Mouse (Mus musculus) layer of hippocampus, adult 9-10 months (tissue): ENCODE results near the gene Cacnb2.

Experiments used
- DNase-seq: peaks from one replicate; pipeline ENCODE4 v3.0.0; 2022; ENCODE audit warnings: low spot score

The Cacnb2 gene

GRCm38 (mm10) chr2:14602788-14603187 lies at the start of gene Cacnb2:
Gene Cacnb2, plus strand, starts transcription at chr2:14603088.
- DNase-seq = no peak

DNA sequence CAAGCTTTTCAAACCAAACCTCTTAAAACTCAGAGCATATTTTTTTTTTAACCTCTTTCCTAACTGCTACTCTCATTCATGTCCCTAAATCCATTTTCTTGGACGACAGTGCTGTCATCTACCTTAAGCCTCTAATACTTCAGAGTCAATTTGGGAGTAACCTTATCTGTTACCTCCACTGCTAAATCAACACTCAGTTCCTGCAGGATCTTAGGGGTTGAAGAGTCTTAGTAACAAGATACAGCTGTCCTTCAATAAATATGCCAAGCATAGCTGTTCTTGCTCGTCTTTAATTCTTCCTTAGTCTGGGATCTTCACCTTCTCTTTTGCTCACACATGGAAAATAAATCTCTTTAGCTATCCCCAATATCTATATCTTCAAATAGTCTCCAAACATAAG lies 34.9 kb upstream of the Cacnb2 start:
- no peak for DNase-seq

- DNase-seq = no peak
These were observed 31.6 kb upstream of the Cacnb2 start for GRCm38 (mm10) chr2:14571300-14571699.

- DNase-seq = no peak
These were observed 13.3 kb upstream of the Cacnb2 start for GRCm38 (mm10) chr2:14589541-14589940.

- DNase-seq = no peak
These were observed 4.9 kb upstream of the Cacnb2 start for GRCm38 (mm10) chr2:14597909-14598563.

DNA sequence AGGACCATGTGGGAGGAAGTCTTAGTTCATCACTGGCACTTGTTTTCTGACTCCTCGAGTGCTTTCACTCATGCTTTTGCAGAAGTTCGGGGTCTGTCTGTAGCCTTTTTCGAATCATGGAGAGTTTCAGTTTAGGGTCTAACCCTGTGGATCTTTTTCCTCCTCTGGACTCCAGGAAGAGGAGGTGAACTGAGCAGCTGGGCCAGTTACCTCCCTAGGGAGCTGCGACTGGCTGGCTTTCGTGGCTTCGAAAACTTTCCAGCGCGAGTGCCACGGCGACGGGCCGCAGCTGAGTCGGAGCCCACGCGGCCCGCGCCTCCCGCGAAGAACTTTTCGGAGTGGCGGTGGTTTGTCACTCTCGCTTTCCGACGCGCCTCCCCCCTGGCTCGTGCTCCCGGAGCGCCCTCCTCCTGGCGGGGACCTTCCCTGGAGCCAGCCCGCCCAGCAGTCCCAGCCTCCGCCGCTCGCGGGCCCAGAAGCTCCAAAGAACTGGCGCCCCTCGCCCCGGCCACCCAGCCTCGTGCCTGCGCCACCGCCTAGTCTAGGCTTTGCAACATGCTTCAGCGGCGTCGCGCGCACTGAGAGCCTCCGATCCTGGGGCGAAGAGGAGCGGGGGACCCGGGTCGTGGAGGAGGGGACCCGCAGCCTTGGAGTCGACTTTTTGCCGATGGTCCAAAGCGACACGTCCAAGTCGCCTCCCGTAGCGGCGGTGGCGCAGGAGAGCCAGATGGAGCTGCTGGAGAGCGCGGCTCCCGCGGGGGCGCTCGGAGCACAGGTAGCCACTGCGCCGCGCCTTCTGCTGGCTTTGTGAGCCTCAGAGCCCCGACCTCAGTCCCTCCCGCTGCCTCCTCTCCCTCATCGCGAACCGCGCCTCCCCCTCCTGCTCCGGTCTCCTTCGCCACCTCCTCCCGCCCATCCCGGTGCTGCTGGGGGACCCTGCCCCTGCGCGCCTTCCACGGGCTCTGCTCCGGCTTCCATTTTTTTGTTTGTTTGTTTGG lies 1.2 kb downstream of the Cacnb2 start:
- DNase-seq = no peak

DNA sequence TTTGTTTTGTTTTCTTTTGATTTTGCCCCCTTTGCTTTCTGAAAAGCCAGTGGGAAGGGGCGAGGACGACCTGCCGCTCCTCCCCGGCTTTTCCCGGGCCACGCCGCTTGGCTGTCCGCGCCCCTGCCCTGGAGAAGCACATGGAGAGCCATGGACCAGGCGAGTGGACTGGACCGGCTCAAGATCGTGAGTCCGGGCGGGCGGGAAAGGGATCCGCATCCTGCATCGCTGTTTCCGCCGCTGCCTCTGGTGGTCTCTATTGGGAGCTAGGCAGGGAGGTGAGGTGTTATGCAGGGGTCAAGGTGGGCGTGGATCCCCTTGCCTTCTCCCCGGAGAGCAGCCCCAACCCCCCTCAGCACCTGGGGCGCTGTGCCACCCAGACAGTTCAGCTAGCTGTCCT lies 1.9 kb downstream of the Cacnb2 start:
- DNase-seq = no peak

GRCm38 (mm10) chr2:14605207-14605606 lies 2.3 kb downstream of the Cacnb2 start:
- DNase-seq = no peak

- no peak for DNase-seq
These were observed 5.7 kb downstream of the Cacnb2 start for GRCm38 (mm10) chr2:14608606-14609005.

DNA sequence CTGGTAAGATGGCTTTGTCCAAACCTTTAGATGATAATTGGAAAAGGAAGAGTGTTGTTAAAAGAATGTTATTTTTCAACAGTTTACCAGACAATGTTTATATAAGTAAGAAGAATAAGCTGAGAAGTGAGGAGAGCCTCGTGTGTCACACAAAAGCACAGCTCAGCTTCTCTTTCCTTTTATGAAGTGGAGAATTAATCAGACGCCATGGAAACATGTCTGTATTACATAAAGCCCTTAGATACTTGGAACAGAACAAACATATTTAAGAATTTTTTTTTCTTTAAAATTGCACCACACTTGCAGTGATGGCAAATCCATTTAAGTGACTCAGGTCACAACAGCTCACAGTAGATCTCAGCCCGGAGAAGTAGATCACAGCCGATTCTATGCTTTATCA lies 9.8 kb downstream of the Cacnb2 start:
- DNase-seq = no peak

DNA sequence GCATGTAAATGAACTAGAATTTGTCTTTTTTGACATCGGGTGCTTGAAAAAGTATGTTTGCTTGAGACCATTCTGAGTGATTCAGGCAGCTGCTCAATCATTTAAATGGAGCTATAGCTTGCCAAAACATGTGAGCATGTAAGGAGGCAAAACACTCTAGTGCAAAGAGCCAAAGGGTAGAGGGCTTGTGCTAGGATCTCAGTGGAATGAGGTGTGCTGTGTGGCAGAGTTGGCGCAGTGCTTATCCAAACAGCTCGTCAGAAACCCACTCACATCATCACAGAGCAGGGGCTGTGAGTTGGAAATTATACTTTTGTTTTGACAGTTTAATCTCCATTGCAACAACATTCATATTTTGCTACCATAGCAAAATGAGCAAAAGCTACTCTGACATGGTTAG lies 13.5 kb downstream of the Cacnb2 start:
- no peak for DNase-seq

GRCm38 (mm10) chr2:14620120-14620853 lies 17.4 kb downstream of the Cacnb2 start:
- DNase-seq = no peak

DNA sequence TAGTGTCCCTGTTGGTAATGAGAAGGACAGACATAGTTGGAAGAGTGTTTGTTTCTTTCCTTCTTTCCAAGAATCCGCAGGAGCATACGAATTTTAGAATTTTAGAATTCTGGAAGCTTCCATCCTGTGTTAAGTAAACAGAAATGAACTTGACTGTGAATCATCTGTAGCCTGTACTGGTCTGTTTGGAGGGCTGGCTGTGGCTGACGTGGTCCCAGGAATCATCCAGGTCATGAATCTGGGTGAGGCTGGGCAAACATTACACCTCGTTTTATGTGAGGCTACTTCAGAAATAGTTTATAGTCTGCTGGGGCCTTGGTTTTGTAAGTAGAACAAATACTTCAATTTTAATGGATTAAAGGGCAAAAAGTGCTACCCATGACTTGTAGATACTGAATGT lies 18.0 kb downstream of the Cacnb2 start:
- DNase-seq = no peak

DNA sequence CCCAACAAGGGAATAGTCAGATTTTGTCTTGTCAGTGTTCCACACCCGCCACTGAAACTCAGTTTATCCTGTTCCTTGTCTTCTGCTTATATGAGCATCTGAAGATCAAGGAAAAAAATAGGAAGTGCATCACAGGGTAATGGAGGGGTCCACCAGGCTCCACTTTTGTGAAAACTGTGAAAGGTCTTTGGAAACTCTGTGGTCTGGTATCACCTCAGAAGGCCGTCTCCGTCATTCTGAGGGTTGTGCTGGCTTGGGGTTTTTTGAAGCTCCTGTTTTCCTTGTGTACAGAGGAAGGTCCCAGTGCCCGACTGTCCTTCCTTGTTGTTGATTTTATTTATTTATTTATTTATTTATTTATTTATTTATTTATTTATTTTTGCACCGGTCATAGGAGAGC lies 20.9 kb downstream of the Cacnb2 start:
- no peak for DNase-seq

DNA sequence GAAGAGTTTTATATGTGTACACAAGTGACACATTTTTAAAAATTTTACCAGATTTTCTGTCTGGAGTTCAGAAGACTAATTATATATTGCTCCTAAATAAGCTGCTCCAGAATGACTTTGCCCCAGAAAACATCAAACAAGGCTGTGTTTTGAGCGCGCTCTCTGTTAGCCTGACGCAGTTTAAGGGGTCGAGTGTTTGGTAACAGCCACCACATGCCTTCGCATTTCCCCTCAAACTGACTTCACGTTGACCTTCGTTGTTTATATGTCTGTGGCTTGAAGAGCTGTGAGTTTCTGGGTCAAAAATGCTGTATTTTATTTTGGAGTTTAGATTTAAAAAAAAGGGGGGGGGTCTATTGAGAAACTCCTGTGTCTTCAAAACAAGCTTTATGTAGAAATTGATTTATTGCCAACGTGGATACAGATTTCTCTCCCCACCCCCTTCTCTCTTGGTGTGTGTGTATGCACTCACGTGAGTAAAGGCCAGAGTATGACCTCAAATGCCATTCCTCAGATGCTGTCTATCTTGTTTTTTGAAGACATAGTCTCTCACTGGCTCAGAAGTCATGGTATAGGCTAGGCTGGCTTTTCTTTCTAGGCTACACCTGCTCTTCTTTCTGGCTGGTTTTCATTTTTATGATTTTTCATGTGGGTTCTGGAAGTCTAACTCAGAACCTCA lies 27.1 kb downstream of the Cacnb2 start:
- DNase-seq = no peak

- no peak for DNase-seq
These were observed 28.7 kb downstream of the Cacnb2 start for GRCm38 (mm10) chr2:14631590-14631989.

- no peak for DNase-seq
These were observed 30.3 kb downstream of the Cacnb2 start for GRCm38 (mm10) chr2:14633202-14633601.

DNA sequence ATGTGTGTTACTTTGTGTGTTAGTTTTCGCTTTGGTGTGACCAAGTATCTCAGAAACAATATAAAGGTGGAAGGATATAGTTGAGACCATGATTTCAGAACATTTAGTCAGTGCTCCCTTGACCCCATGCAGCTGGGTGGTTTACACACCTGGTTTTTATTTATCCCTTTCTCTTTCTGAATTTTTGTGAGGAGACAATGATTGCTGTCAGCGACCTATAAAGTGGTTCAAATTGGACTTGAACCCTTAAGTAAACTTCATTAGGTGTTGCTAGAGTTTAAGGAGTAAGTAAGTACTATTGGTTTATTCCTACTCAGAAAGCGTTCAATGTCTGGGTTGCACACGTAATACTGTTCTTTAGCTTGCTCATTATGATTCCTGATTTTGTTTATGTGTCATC lies 36.4 kb downstream of the Cacnb2 start:
- no peak for DNase-seq

GRCm38 (mm10) chr2:14639877-14640276 lies 37.0 kb downstream of the Cacnb2 start:
- no peak for DNase-seq

- no peak for DNase-seq
These were observed 38.2 kb downstream of the Cacnb2 start for GRCm38 (mm10) chr2:14641040-14641439.

GRCm38 (mm10) chr2:14651268-14651667 lies 48.4 kb downstream of the Cacnb2 start:
- DNase-seq = no peak

DNA sequence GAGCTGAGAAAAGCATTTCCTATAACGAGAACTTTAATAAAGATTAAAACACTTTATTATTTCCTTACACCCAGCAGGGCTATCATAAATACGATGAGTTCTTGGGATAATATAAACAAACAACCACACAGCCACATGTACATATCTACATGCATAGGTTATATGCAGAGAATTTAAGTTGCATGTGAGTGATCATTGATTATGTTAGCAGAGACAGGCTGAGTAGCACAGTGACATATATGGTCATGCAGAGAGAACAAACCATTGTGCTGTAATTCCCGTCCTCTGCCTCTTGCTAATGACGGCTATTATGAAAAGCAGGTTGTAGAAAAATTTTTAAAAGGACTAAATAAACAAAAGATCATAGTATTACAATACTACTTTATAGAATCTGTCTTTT lies 53.8 kb downstream of the Cacnb2 start:
- no peak for DNase-seq
